Mouse (Mus musculus) ES-E14 (cell line): ENCODE results near the gene Prss23. TPM values are rescaled to one million over a fixed set of nuclear protein-coding genes. Genes with fewer than 3 reads are reported as not detected.

Experiments used
- DNase-seq: peaks from one replicate; pipeline ENCODE4 v3.0.0-alpha.2; 2013; ENCODE audit warnings: low read depth, low spot score
- H3K27ac ChIP-seq: 2 replicates; pipeline ENCODE4 v1.5.1; 2012; ENCODE audit warnings: low read depth, mild to moderate bottlenecking, low read length, moderate library complexity, mixed read lengths; ENCODE audit not compliant: poor library complexity, insufficient read depth, severe bottlenecking
- H3K36me3 ChIP-seq: 2 replicates; pipeline ENCODE4 v1.6.1; 2012; ENCODE audit warnings: mild to moderate bottlenecking, low read length, moderate library complexity, mixed read lengths; ENCODE audit not compliant: control insufficient read depth, poor library complexity, insufficient read depth, severe bottlenecking
- H3K4me1 ChIP-seq, 2 experiments: fragments of 150-350 bp in 1 of 2; sonication (generic) in 1 of 2; 2 replicates each; pipeline ENCODE4 v1.6.1; 2012; ENCODE audit warnings: low read length in 2 of 2, mild to moderate bottlenecking in 1 of 2, mixed read lengths in 1 of 2; ENCODE audit not compliant: control insufficient read depth in 2 of 2, insufficient read depth in 2 of 2, poor library complexity in 1 of 2
- H3K4me3 ChIP-seq, 2 experiments: fragments of 150-350 bp in 1 of 2; sonication (generic) in 1 of 2; 2 replicates each; pipeline ENCODE4 v1.5.1; 2012; ENCODE audit warnings: low read length in 2 of 2, low read depth in 1 of 2, mild to moderate bottlenecking in 1 of 2, mixed read lengths in 1 of 2; ENCODE audit not compliant: insufficient read depth in 1 of 2, poor library complexity in 1 of 2, severe bottlenecking in 1 of 2
- H3K9ac ChIP-seq: 2 replicates; pipeline ENCODE4 v1.6.1; 2012; ENCODE audit warnings: low read depth, mild to moderate bottlenecking, low read length, mixed read lengths; ENCODE audit not compliant: poor library complexity, insufficient read depth, severe bottlenecking
- H3K9me3 ChIP-seq: fragments of 150-350 bp; sonication (generic); 2 replicates; pipeline ENCODE4 v1.6.1; 2012; ENCODE audit warnings: low read depth, mild to moderate bottlenecking, low read length; ENCODE audit not compliant: control insufficient read depth, insufficient read depth
- CHD2 ChIP-seq: IDR thresholded peaks from 2 replicates; pipeline ENCODE4 v1.6.1; 2014; ENCODE audit warnings: mild to moderate bottlenecking, low read depth, low read length, inconsistent platforms
- HCFC1 ChIP-seq: IDR thresholded peaks from 2 replicates; pipeline ENCODE4 v1.6.1; 2012; ENCODE audit warnings: low read length, inconsistent platforms, borderline replicate concordance; ENCODE audit not compliant: insufficient read depth
- MAFK ChIP-seq: IDR thresholded peaks from 2 replicates; pipeline ENCODE4 v1.6.1; 2014; ENCODE audit warnings: mild to moderate bottlenecking, low read depth, low read length, inconsistent platforms; ENCODE audit not compliant: insufficient read depth
- ZC3H11A ChIP-seq: IDR thresholded peaks from 2 replicates; pipeline ENCODE4 v1.6.1; 2012; ENCODE audit warnings: low read depth, mild to moderate bottlenecking, inconsistent platforms, low read length, borderline replicate concordance
- ZNF384 ChIP-seq: IDR thresholded peaks from 2 replicates; pipeline ENCODE4 v1.6.1; 2012; ENCODE audit warnings: low read depth, low read length, inconsistent platforms
- in situ Hi-C, 2 experiments: fragments of 600-800 bp; cut with MboI; formaldehyde crosslinking; loops; one replicate each; pipeline ENCODE4 v1.15.1; 2025; ENCODE audit warnings: low sequenced_read_pairs in 2 of 2, inconsistent platforms in 1 of 2; ENCODE audit not compliant: unreplicated experiment in 2 of 2
- total RNA-seq: library from RNA; depleted of rRNA; stranded (reverse); fragments of 300-350 nt; gene quantifications from 2 replicates; pipeline ENCODE4 v1.2.3, GENCODE M21; 2012

Gene Prss23
- total RNA-seq, 1 experiment, result 126 TPM

DNA sequence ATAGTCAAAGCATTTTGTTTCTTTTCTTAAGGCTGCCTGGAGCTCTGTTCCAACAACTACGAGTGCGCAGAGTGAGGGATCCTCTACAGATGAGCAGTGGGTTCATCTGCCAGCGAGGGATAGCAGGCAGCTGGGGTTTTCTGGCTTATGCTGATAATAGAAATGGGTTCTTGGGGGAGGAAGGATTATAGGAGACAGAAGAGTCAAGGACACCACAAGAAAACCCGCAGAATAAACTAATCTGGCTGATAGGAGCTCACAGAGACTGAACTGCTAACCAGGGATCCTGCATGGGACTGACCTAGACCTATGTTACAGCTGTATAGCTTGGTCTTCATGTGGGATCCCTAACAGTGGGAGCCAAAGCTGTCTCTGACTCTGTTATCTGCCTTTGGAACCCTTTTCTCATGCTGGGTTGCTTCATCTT is 456 bp upstream of the Prss23 start:
- H3K9ac ChIP-seq, result no peak overlapping the region
- H3K9me3 ChIP-seq, result no peaks in the 10 kb centered on the region
- no peaks in the 10 kb centered on the region for H3K4me1 ChIP-seq
- no peaks in the 10 kb centered on the region for H3K36me3 ChIP-seq
- DNase-seq, result no peak
- H3K27ac ChIP-seq, result no peak overlapping the region
- in situ Hi-C loops, result no loop called here
- TF ChIP-seq CHD2 (no peak), MAFK (no peak), ZNF384 (no peak), HCFC1 (no peak), ZC3H11A (no peak)
- H3K4me3 ChIP-seq, result no peak overlapping the region

DNA sequence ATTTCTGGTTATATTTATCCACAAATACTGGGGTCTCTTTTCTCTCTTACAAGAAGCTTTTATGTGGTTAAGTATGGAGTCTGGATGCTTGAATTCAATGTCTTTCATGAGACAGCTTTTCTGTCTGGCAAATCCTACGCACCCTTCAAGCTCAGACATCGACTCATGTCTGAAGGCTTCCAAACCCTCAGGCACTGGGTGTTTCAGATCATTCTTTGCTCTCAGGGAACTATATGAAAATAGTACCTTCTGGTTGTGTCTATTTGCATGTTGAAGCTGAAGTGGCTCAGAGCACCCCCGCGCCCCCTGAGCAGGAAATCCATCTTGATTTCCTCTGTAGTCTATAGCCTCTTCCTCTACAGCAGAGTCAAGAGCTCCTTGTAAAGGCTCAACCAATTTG is 3.2 kb downstream of the Prss23 start:
- Histone ChIP-seq H3K4me3 (no peak overlapping the region), H3K9me3 (no peaks in the 10 kb centered on the region), H3K36me3 (no peaks in the 10 kb centered on the region), H3K9ac (no peak overlapping the region), H3K27ac (no peak overlapping the region), H3K4me1 (no peaks in the 10 kb centered on the region)
- in situ Hi-C loops, result loop anchor here (25.0 kb wide), 2 partner anchors 313 to 738 kb away; partner anchors contain the start of gene Ccdc83 (in 1 of the 2)
- TF ChIP-seq CHD2 (no peak), ZC3H11A (no peak), MAFK (no peak), HCFC1 (no peak), ZNF384 (no peak)
- DNase-seq, result no peak

GRCm38 (mm10) chr7:89522170-89522569 is 4.8 kb downstream of the Prss23 start:
- no peak overlapping the region for H3K27ac ChIP-seq
- H3K36me3 ChIP-seq, result no peaks in the 10 kb centered on the region
- no peak for DNase-seq
- TF ChIP-seq MAFK (no peak), ZNF384 (no peak), HCFC1 (no peak), CHD2 (no peak), ZC3H11A (no peak)
- 0 out of 4 replicates have a peak, but pooled peaks cover 0 to 1% of the 10 kb centered on the region in 2 experiments for H3K4me1 ChIP-seq
- no peaks in the 10 kb centered on the region for H3K9me3 ChIP-seq
- no peak overlapping the region for H3K4me3 ChIP-seq
- in situ Hi-C loops, result loop anchor here (25.0 kb wide), 2 partner anchors 315 to 740 kb away; partner anchors contain the start of gene Ccdc83 (in 1 of the 2)
- H3K9ac ChIP-seq, result no peak overlapping the region

DNA sequence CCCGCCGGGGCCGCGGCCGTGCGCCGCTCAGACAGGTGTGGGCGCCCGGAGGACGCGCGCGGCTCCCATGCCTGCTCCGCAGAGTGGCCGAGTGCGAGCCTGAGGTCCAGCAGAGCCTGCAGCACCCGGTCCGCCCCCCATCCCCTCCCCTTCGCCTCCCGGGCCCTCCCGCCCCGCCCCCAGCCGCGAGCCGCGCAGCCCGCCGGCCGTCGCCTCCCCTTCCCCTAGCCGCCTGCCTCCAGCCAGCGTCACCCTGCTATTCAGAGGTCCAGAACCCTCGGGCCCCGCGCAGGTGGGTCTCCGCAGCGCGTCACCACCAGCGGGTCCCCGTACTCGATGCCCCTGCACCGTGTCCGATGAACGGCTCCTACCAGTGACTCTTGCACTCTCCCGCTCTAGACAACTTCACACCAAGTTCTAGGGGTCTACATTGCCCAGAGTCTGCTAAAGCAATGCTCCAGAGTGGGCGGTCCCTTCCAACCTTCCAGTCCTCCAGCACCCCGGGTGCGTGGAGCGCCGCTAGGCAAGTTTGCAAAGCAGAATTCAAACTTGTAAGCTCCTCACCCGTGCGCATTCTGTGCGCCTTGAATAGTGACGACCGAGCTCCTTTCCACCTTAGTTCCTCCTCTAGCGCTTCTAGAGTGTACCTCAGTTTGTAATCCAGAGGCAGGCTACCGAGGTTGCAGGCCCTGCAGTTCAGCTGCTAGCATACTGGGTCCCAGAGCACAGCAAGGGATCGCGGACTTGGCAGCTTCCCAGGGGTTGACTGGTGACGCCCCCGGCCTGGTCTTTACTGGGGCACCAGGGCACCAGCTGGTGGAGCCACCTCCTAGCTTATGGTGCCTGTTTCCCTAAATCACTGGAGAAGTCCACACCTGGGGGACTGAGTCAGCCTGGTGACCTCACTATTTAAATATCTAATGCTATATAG is 9.3 kb downstream of the Prss23 start:
- H3K4me1 ChIP-seq, result 0 out of 4 replicates have a peak, but pooled peaks cover 0 to 1% of the 10 kb centered on the region in 2 experiments
- in situ Hi-C loops, result loop anchor here (25.0 kb wide), 2 partner anchors 320 to 745 kb away; partner anchors contain the start of gene Ccdc83 (in 1 of the 2)
- peak; percentile 36 for DNase-seq

More for the DNA sequence above, 9.3 kb downstream of the Prss23 start:
- H3K9ac ChIP-seq, result peak overlapping the region; percentile 67
- H3K36me3 ChIP-seq, result no peaks in the 10 kb centered on the region
- H3K9me3 ChIP-seq, result no peaks in the 10 kb centered on the region
- peak overlapping the region; percentile 67 to 81 for H3K4me3 ChIP-seq
- TF ChIP-seq ZC3H11A, result 0 out of 2 replicates have a peak, but pooled peaks have one; percentile 19
- TF ChIP-seq ZNF384, result no peak
- no peak overlapping the region for H3K27ac ChIP-seq
